Mouse (Mus musculus): ENCODE results near the gene Dact2.
A peak's percentile ranks its signal among the peaks of the same experiment; 100 is the strongest.

Gene Dact2

GRCm38 (mm10) chr17:14207093-14207561, 3.0 kb upstream of the Dact2 start:
- DNase-seq, result no peak

GRCm38 (mm10) chr17:14206062-14206461, 2.0 kb upstream of the Dact2 start:
- DNase-seq, result peak; percentile 33

DNA sequence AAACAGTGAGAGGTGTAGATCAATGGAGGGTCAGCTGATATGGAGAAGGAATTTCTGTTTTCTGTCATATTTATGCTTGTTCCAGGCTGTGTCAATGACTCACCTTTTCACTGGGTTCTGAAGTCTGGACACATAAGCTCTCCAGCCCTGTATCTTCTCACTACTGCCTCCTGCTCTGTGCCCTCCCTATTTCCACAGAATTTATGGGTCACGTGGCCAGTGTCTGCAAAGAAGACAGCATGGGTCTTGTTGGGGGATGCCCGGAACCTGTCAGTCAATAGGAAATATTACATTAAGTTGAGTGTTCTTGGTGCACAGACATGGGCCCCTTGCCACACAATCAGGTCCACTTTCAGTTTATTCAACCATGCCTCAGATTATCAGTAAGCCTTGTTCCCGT, 1.1 kb upstream of the Dact2 start:
- DNase-seq, result no peak

- DNase-seq, result no peak
Measured at GRCm38 (mm10) chr17:14203121-14203941, 773 bp downstream of the Dact2 start.

- no peak for DNase-seq
Measured at GRCm38 (mm10) chr17:14202291-14203030, 1.6 kb downstream of the Dact2 start.

DNA sequence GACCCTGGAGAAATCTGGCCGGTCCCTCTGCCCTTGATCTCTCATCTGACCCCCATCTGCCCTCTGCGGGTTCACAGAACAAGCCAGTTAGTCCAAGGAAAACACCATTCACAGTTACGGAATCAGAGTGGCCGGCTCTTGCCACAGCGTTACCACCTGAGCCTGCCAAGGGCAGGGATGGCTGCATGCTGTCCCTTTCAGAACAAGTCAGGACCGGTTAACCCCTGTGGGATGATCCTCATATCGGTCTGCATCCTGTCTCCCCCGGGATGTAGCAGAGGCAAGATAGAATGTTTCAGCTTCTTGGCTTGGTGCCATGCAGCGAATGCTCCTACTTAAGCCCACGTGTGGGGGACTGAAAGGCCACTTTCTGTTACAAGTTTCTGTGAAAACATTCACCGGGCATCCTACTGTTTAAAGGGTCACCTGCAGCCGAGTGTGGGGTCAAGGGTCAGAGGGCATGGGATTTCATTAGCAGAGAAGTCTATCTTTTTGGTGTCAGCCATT, 2.8 kb downstream of the Dact2 start:
- DNase-seq, result no peak

GRCm38 (mm10) chr17:14200206-14200605, 3.9 kb downstream of the Dact2 start:
- no peak for DNase-seq

GRCm38 (mm10) chr17:14199621-14200020, 4.5 kb downstream of the Dact2 start:
- DNase-seq, result no peak

- no peak for DNase-seq
Measured at GRCm38 (mm10) chr17:14192924-14193323, 11.2 kb downstream of the Dact2 start.

- no peak for DNase-seq
Measured at GRCm38 (mm10) chr17:14192432-14192831, 11.7 kb downstream of the Dact2 start.

- DNase-seq, result no peak
Measured at GRCm38 (mm10) chr17:14188455-14188854, 15.6 kb downstream of the Dact2 start.

DNA sequence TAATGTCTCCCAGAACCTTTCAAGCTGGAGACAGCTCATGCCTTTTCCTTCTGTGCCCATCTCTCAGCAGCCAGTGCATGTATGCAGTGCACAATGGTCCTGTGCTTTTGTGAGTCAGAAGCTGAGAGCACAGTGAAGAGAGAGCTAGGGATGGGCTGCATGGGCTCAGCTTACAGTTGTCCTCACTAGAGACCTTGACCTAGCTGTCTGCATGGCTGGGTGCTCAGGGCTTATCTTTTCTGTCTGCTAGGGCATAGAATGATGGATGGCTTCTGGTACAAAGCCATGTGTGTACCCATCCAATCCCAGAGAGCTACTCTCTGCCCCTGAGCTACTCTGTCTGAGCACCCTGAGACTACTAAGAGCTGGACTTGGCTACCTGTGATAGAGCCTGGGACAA, 17.0 kb downstream of the Dact2 start:
- no peak for DNase-seq

DNA sequence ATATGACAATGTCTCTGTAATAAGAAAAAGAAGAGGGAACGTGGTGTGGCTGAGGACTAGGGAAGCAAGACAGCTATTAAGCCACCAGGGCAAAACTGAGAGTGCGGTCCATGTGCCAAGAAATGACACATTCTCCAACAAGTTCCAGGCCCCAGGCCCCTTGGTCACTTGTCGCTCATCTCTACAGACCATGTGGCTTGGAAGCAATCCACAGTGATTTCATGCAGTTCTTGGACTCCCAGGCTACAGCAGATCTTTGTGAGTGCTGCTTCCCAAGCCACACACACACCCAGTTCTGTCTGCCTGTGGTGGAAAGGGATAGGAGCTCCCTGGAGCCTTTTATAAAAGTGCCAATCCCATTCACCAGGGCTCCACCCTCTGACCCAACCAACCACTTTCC, 17.9 kb downstream of the Dact2 start:
- no peak for DNase-seq

GRCm38 (mm10) chr17:14184192-14184814, 19.8 kb downstream of the Dact2 start:
- no peak for DNase-seq

- no peak for DNase-seq
Measured at GRCm38 (mm10) chr17:14183717-14184116, 20.4 kb downstream of the Dact2 start.

GRCm38 (mm10) chr17:14182860-14183259, 21.2 kb downstream of the Dact2 start:
- DNase-seq, result no peak

DNA sequence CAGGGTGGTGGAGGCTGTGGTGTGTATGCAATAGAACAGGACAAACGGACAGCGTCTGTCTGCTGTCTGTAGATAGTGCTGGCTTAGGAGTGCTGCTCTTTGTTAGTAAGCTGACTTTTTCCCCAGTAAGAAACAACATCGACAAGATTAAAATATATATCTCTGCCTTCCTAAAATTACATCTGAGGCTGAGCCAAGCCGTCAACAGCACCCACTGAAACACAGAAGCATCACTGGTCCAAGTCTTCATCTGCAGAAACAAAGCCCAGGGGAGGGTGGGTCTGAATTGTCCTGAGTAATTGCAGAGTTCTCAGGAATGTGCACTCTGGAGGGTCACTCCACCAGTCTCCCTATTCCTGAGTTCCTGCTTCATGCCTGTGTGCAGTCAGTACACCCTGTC, 25.2 kb downstream of the Dact2 start:
- DNase-seq, result no peak

DNA sequence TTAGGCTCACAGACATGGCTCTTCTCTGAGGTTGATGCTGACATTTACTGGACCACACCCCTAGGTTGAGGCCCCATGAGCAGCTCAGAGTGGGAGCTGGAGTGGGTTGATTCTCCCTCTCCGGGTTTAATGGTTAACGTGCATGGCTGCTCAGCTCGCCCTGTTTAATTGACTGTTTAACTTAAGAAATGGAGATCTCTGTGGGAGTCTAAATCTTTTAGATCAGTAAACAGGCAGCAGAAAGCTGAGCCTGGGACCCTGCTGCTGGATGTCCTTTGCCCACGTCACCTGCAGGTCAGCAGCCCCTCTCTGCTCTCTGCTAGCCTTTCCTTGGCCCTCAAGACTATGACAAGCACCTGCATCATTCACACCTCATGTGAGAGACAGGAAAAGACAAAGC, 25.6 kb downstream of the Dact2 start:
- no peak for DNase-seq

DNA sequence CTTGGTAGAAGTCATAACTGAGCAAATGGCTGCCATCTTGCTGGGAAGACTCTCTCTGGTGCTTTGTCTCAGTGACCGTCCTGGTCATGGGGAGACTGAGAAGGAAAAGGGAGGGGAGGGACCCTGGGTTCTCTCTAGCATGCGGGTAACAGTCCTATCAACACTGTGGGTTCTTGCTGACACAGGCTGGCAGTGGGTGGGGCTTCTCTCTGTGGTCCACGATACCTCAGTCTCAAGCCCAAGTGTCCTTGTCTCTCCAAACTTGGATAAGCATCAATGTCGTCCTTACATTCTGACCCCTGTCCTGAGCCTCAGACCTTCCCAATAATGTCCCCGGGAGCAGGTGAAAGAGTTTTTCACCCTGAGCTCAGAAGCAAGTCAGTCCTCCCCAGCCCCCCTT, 26.1 kb downstream of the Dact2 start:
- no peak for DNase-seq

- DNase-seq, result no peak
Measured at GRCm38 (mm10) chr17:14177018-14177417, 27.1 kb downstream of the Dact2 start.

GRCm38 (mm10) chr17:14175704-14176103, 28.4 kb downstream of the Dact2 start:
- DNase-seq, result no peak

- no peak for DNase-seq
Measured at GRCm38 (mm10) chr17:14175019-14175418, 29.1 kb downstream of the Dact2 start.

GRCm38 (mm10) chr17:14174401-14174800, 29.7 kb downstream of the Dact2 start:
- DNase-seq, result no peak

DNA sequence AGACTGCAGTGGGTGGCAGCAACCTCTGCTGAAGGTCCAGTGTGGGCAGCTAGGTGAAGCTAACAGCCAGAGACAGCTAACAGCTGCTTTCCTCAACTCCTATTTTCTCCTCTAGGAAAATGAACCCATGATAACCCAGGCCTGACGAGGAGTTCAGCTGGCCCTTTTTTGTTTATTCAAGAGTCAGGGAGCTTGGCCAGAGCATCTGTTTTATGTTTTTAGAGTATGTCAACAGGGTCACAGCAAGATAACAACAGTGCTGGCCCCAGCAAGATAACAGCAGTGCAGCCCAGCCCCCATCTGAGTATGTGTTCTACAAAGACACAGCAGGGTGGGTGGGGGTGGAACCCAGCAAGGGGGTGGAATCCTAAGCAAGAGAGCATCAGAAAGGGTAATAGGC, 30.6 kb downstream of the Dact2 start:
- DNase-seq, result no peak
